Mouse (Mus musculus) liver, adult 2 months (tissue): ENCODE data around the gene Ppp6r2. TPM values are rescaled to one million over a fixed set of nuclear protein-coding genes. Genes with fewer than 3 reads are reported as not detected.

Source experiments
- DNase-seq: peaks from one replicate; pipeline ENCODE4 v3.0.0-alpha.2; 2011; ENCODE audit warnings: low read depth, low spot score; ENCODE audit errors: extremely low read depth
- H3K27ac ChIP-seq: fragments of 200-500 bp; replicated peaks from 2 replicates; pipeline ENCODE4 v1.5.1; 2012; ENCODE audit warnings: low read depth, mild to moderate bottlenecking, control low read depth, inconsistent platforms, low read length; ENCODE audit not compliant: insufficient read depth
- H3K27me3 ChIP-seq: fragments of 200-500 bp; 2 replicates; pipeline ENCODE4 v1.6.1; 2012; ENCODE audit warnings: mild to moderate bottlenecking, moderate library complexity, low read length, inconsistent platforms; ENCODE audit not compliant: control insufficient read depth, insufficient read depth
- H3K36me3 ChIP-seq: fragments of 200-500 bp; 2 replicates; pipeline ENCODE4 v1.6.1; 2012; ENCODE audit warnings: low read length, inconsistent platforms; ENCODE audit not compliant: control insufficient read depth, insufficient read depth
- H3K4me1 ChIP-seq: fragments of 200-500 bp; 2 replicates; pipeline ENCODE4 v1.6.1; 2011; ENCODE audit warnings: low read length; ENCODE audit not compliant: control insufficient read depth, insufficient read depth
- H3K4me3 ChIP-seq: fragments of 200-500 bp; 2 replicates; pipeline ENCODE4 v1.5.1; 2011; ENCODE audit warnings: low read depth, mild to moderate bottlenecking, control low read depth, low read length, moderate library complexity; ENCODE audit not compliant: insufficient read depth
- H3K79me2 ChIP-seq: fragments of 200-500 bp; 2 replicates; pipeline ENCODE4 v1.6.1; 2012; ENCODE audit warnings: inconsistent platforms, mild to moderate bottlenecking, low read length, moderate library complexity; ENCODE audit not compliant: control insufficient read depth, insufficient read depth
- H3K9ac ChIP-seq: fragments of 200-500 bp; 2 replicates; pipeline ENCODE4 v1.6.1; 2012; ENCODE audit warnings: low read depth, mild to moderate bottlenecking, control low read depth, inconsistent platforms, low read length
- CTCF ChIP-seq: fragments of 200-500 bp; IDR thresholded peaks from 2 replicates; pipeline ENCODE4 v1.5.1; 2011; ENCODE audit warnings: low read depth, low read length, control low read depth
- POLR2A ChIP-seq: fragments of 200-500 bp; IDR thresholded peaks from 2 replicates; pipeline ENCODE4 v1.6.1; 2011; ENCODE audit warnings: low read length, control low read depth; ENCODE audit not compliant: insufficient read depth; ENCODE audit errors: extremely low read depth
- WGBS: fragments of 180-500 bp; shearing (Covaris S2); methylation state at CpG from one replicate; pipeline ENCODE4 v1.1.7; 2018; 5-methylcytosine and 5-hydroxymethylcytosine counted together
- polyA plus RNA-seq: library from polyadenylated mRNA; depleted of rRNA; stranded (reverse); fragments of >200 nt; gene quantifications from 2 replicates; pipeline ENCODE4 v1.2.3, GENCODE M21; 2012; rRNA removed
- total RNA-seq: library from RNA; depleted of rRNA; stranded (reverse); fragments of >200 nt; gene quantifications from 2 replicates; pipeline ENCODE4 v1.2.3, GENCODE M21; 2014; rRNA removed

Gene Ppp6r2
- total and polyA plus RNA-seq, 2 experiments, result 43.9 to 115 TPM

DNA sequence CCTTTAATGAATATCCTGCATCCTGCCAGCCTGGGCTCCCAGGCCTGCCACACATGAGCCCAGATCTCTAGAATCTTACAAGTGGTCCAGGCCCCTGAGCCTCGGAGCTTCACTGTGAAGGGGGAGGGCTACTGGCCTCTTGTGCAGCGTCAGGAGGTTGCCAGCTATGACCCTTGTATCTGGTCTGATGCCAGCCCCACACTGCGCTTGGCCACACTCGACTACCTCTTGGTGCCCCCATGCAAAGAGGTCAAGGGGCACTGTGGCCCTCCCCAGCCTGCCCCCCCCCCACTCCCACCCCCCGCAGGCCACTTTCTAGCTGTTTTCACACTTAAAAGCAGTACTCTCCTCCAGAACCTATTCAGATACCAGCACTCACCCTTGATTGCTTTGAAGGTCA is 115.1 kb downstream of the Ppp6r2 start:
- Histone ChIP-seq H3K4me3 (no peak overlapping the region), H3K4me1 (no peaks in the 10 kb centered on the region), H3K27me3 (peaks cover 5% of the 10 kb centered on the region; the same call in 1 of the 2 replicates), H3K36me3 (no peaks in the 10 kb centered on the region), H3K79me2 (no peaks in the 10 kb centered on the region), H3K27ac (no peak overlapping the region), H3K9ac (no peak overlapping the region)
- DNase-seq, result no peak
- TF ChIP-seq CTCF (no peak), POLR2A (no peak)
- 73% methylated on average over 5 of the region's 5 CpGs for WGBS

DNA sequence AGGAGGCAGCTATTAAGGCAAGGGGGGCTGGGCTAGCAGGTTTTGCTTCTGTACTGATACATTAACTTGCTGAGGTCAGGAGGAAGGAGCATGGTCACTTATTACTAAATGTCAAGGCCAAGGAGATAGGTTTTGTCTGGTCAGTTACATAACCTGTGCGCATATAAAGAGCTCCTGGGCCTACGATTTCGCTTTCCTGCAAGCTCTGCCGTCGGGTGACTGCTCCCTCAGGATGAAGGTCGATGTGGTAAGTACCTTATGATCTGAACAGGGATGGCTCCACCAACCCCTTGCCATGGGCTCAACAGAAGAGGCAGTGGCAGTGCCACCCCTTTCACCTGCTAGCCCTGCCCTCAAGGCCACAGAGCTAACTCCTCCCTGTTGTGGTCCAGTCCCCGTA is 122.9 kb downstream of the Ppp6r2 start, which contains the start of gene Miox:
TSS of gene Miox (plus strand) at position 128 of the 400 bp plus-strand sequence.
- WGBS, result 77% methylated on average over 7 of the region's 7 CpGs
- no peaks in the 10 kb centered on the region for H3K27me3 ChIP-seq
- H3K9ac ChIP-seq, result no peak within 1 kb of the TSS
- no peak for DNase-seq
- H3K27ac ChIP-seq, result no peak within 1 kb of the TSS
- no peaks in the 10 kb centered on the region for H3K79me2 ChIP-seq
- H3K36me3 ChIP-seq, result no peaks in the 10 kb centered on the region
- TF ChIP-seq CTCF (no peak), POLR2A (no peak)
- H3K4me1 ChIP-seq, result no peaks in the 10 kb centered on the region
- no peak within 1 kb of the TSS for H3K4me3 ChIP-seq

DNA sequence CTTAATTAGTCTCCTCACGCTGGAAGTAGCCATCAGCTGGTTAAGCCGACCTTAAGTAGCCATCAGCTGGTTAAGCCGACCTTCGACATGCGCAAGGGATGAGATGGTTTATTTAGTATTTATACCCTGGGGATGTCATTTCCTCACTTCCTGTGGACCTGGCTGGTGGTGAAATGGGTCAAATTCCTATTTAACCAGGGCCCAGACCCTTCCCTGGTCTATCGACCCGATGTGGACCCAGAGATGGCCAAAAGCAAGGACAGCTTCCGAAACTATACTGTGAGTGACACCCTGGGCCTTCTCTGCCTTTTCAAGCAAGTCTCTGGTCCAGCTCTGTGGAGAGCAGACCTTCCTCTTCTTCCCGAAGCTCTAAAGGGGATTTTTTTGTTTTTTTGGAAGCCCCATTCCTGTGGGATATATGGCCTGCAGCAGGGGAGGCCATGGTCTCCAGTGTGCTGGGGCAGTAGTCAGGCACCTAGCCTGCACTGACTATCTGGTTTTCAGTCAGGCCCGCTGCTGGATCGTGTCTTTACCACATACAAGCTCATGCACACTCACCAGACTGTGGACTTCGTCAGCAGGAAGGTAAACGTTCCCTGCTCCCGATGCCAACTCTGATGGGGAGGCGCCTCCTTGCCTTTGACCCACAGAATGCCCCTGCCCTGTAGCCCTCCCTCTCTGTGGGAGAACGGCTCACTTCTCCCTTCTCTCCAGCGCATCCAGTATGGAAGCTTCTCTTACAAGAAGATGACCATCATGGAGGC is 123.6 kb downstream of the Ppp6r2 start:
- no peaks in the 10 kb centered on the region for H3K36me3 ChIP-seq
- H3K79me2 ChIP-seq, result no peaks in the 10 kb centered on the region
- no peak overlapping the region for H3K4me3 ChIP-seq
- H3K9ac ChIP-seq, result no peak overlapping the region
- WGBS, result 40% methylated on average over 17 of the region's 17 CpGs
- no peak overlapping the region for H3K27ac ChIP-seq
- no peaks in the 10 kb centered on the region for H3K4me1 ChIP-seq
- no peak for DNase-seq
- no peaks in the 10 kb centered on the region for H3K27me3 ChIP-seq
- TF ChIP-seq POLR2A, result no peak

DNA sequence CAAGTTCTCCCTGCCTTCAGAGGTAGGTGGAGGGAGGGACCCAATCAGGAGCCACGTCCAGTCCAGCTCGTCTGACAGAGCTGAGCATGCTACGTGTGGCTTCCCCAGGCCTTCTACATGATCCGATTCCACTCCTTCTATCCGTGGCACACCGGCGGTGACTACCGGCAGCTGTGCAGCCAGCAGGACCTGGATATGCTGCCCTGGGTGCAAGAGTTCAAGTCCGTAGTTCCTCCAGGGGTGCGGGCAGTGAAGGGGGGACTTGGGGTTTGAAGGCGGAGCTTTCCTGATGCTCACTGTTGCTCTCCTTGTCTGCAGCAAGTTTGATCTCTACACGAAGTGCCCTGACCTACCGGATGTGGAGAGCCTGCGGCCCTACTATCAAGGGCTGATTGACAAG is 125.1 kb downstream of the Ppp6r2 start:
- WGBS, result 91% methylated on average over 14 of the region's 14 CpGs
- no peaks in the 10 kb centered on the region for H3K4me1 ChIP-seq
- no peak overlapping the region for H3K4me3 ChIP-seq
- H3K27ac ChIP-seq, result no peak overlapping the region
- H3K36me3 ChIP-seq, result no peaks in the 10 kb centered on the region
- H3K79me2 ChIP-seq, result no peaks in the 10 kb centered on the region
- TF ChIP-seq POLR2A (no peak), CTCF (no peak)
- DNase-seq, result no peak
- H3K9ac ChIP-seq, result no peak overlapping the region
- H3K27me3 ChIP-seq, result no peaks in the 10 kb centered on the region

Other genes starting within 250 kb of the Ppp6r2 start
- 0.07 TPM in 1 of 2 replicates, not detected in the other for gene Mlc1, start 232.5 kb upstream of the Ppp6r2 start, total RNA-seq
- gene Mlc1, start 232.5 kb upstream of the Ppp6r2 start, polyA plus RNA-seq, result not detected in 2 replicates
- gene Mov10l1, start 228.6 kb upstream of the Ppp6r2 start, total RNA-seq, result not detected in 2 replicates
- not detected in 2 replicates for gene Mov10l1, start 228.6 kb upstream of the Ppp6r2 start, polyA plus RNA-seq
- not detected in 2 replicates for gene Panx2, start 151.8 kb upstream of the Ppp6r2 start, total RNA-seq
- not detected in 2 replicates for gene Panx2, start 151.8 kb upstream of the Ppp6r2 start, polyA plus RNA-seq
- 64.0 and 64.4 TPM in 2 replicates for gene Trabd, start 136.4 kb upstream of the Ppp6r2 start, total RNA-seq
- gene Trabd, start 136.4 kb upstream of the Ppp6r2 start, polyA plus RNA-seq, result 65.5 and 81.6 TPM in 2 replicates
- 91.0 and 101 TPM in 2 replicates for gene Selenoo, start 122.5 kb upstream of the Ppp6r2 start, total RNA-seq
- 105 and 122 TPM in 2 replicates for gene Selenoo, start 122.5 kb upstream of the Ppp6r2 start, polyA plus RNA-seq
- gene Tubgcp6, start 88.4 kb upstream of the Ppp6r2 start, total RNA-seq, result 6.5 and 7.5 TPM in 2 replicates
- gene Tubgcp6, start 88.4 kb upstream of the Ppp6r2 start, polyA plus RNA-seq, result 9.1 and 13.2 TPM in 2 replicates
- 10.0 and 10.5 TPM in 2 replicates for gene Hdac10, start 82.9 kb upstream of the Ppp6r2 start, total RNA-seq
- 16.8 and 22.0 TPM in 2 replicates for gene Hdac10, start 82.9 kb upstream of the Ppp6r2 start, polyA plus RNA-seq
- gene Mapk12, start 70.8 kb upstream of the Ppp6r2 start, total RNA-seq, result 2.4 and 3.3 TPM in 2 replicates
- 1.6 and 2.1 TPM in 2 replicates for gene Mapk12, start 70.8 kb upstream of the Ppp6r2 start, polyA plus RNA-seq
- gene Mapk11, start 61.9 kb upstream of the Ppp6r2 start, total RNA-seq, result 0.74 and 1.1 TPM in 2 replicates
- 1.1 and 1.3 TPM in 2 replicates for gene Mapk11, start 61.9 kb upstream of the Ppp6r2 start, polyA plus RNA-seq
- 80.0 and 111 TPM in 2 replicates for gene Plxnb2, start 30.8 kb upstream of the Ppp6r2 start, total RNA-seq
- gene Plxnb2, start 30.8 kb upstream of the Ppp6r2 start, polyA plus RNA-seq, result 189 and 199 TPM in 2 replicates
- gene Dennd6b, start 15.1 kb upstream of the Ppp6r2 start, total RNA-seq, result 2.8 and 3.4 TPM in 2 replicates
- 8.4 and 10.0 TPM in 2 replicates for gene Dennd6b, start 15.1 kb upstream of the Ppp6r2 start, polyA plus RNA-seq
- 22.3 and 32.7 TPM in 2 replicates for gene Sbf1, start 103.8 kb downstream of the Ppp6r2 start, total RNA-seq
- gene Sbf1, start 103.8 kb downstream of the Ppp6r2 start, polyA plus RNA-seq, result 75.5 and 99.0 TPM in 2 replicates
- not detected in 2 replicates for gene Adm2, start 111.2 kb downstream of the Ppp6r2 start, total RNA-seq
- not detected in 2 replicates for gene Adm2, start 111.2 kb downstream of the Ppp6r2 start, polyA plus RNA-seq
- gene Miox, start 122.8 kb downstream of the Ppp6r2 start, total RNA-seq, result 0.28 and 0.54 TPM in 2 replicates
- 0.31 and 0.32 TPM in 2 replicates for gene Miox, start 122.8 kb downstream of the Ppp6r2 start, polyA plus RNA-seq
- 4.3 and 8.0 TPM in 2 replicates for gene Lmf2, start 144.1 kb downstream of the Ppp6r2 start, total RNA-seq
- gene Lmf2, start 144.1 kb downstream of the Ppp6r2 start, polyA plus RNA-seq, result 20.8 and 21.3 TPM in 2 replicates
- gene Ncaph2, start 144.2 kb downstream of the Ppp6r2 start, total RNA-seq, result 26.9 and 31.7 TPM in 2 replicates
- gene Ncaph2, start 144.2 kb downstream of the Ppp6r2 start, polyA plus RNA-seq, result 52.1 and 63.9 TPM in 2 replicates
- 105 and 131 TPM in 2 replicates for gene Sco2, start 162.3 kb downstream of the Ppp6r2 start, total RNA-seq
- gene Sco2, start 162.3 kb downstream of the Ppp6r2 start, polyA plus RNA-seq, result 353 and 400 TPM in 2 replicates
- 48.7 and 62.5 TPM in 2 replicates for gene Tymp, start 165.5 kb downstream of the Ppp6r2 start, total RNA-seq
- 126 and 160 TPM in 2 replicates for gene Tymp, start 165.5 kb downstream of the Ppp6r2 start, polyA plus RNA-seq
- gene Odf3b, start 167.7 kb downstream of the Ppp6r2 start, total RNA-seq, result 2.0 and 3.8 TPM in 2 replicates
- 29.8 and 41.7 TPM in 2 replicates for gene Odf3b, start 167.7 kb downstream of the Ppp6r2 start, polyA plus RNA-seq
- 0.07 and 0.28 TPM in 2 replicates for gene Klhdc7b, start 173.4 kb downstream of the Ppp6r2 start, total RNA-seq
- 0.30 and 0.34 TPM in 2 replicates for gene Klhdc7b, start 173.4 kb downstream of the Ppp6r2 start, polyA plus RNA-seq
- gene Syce3, start 198.9 kb downstream of the Ppp6r2 start, total RNA-seq, result not detected in 2 replicates
- not detected in 2 replicates for gene Syce3, start 198.9 kb downstream of the Ppp6r2 start, polyA plus RNA-seq
- gene Cpt1b, start 214.3 kb downstream of the Ppp6r2 start, total RNA-seq, result 1.5 and 1.9 TPM in 2 replicates
- gene Cpt1b, start 214.3 kb downstream of the Ppp6r2 start, polyA plus RNA-seq, result 0.82 and 1.3 TPM in 2 replicates
- 1.1 and 1.6 TPM in 2 replicates for gene C730034F03Rik, start 218.0 kb downstream of the Ppp6r2 start, total RNA-seq
- gene C730034F03Rik, start 218.0 kb downstream of the Ppp6r2 start, polyA plus RNA-seq, result 0.50 and 0.83 TPM in 2 replicates
- gene Gm44502, start 218.1 kb downstream of the Ppp6r2 start, total RNA-seq, result not detected in 2 replicates
- gene Gm44502, start 218.1 kb downstream of the Ppp6r2 start, polyA plus RNA-seq, result 0.30 and 1.5 TPM in 2 replicates
- gene Chkb, start 218.4 kb downstream of the Ppp6r2 start, total RNA-seq, result 25.4 and 25.9 TPM in 2 replicates
- 42.0 and 47.2 TPM in 2 replicates for gene Chkb, start 218.4 kb downstream of the Ppp6r2 start, polyA plus RNA-seq
- not detected in 2 replicates for gene Mapk8ip2, start 242.4 kb downstream of the Ppp6r2 start, total RNA-seq
- 0.01 TPM in 1 of 2 replicates, not detected in the other for gene Mapk8ip2, start 242.4 kb downstream of the Ppp6r2 start, polyA plus RNA-seq